Mouse (Mus musculus) hindlimb bud, embryonic 11.5 days (tissue): ENCODE data around the gene Trim65.

ENCODE experiments used
- DNase-seq: peaks from one replicate; pipeline ENCODE4 v3.0.0-alpha.2; 2012; ENCODE audit warnings: low read depth, low spot score; ENCODE audit errors: extremely low spot score

The Trim65 gene

GRCm38 (mm10) chr11:116130488-116131205 is at the start of gene Trim65:
TSS of gene Trim65 (minus strand) at chr11:116131128.
- DNase-seq, result no peak

GRCm38 (mm10) chr11:116178411-116179121 is 47.6 kb upstream of the Trim65 start:
- DNase-seq, result no peak

- DNase-seq, result no peak
These were observed 45.1 kb upstream of the Trim65 start for GRCm38 (mm10) chr11:116176010-116176409.

GRCm38 (mm10) chr11:116174775-116175448 is 44.0 kb upstream of the Trim65 start:
- DNase-seq, result no peak

GRCm38 (mm10) chr11:116171959-116172358 is 41.0 kb upstream of the Trim65 start:
- DNase-seq, result no peak

GRCm38 (mm10) chr11:116170003-116170800 is 39.3 kb upstream of the Trim65 start:
- DNase-seq, result no peak

GRCm38 (mm10) chr11:116169214-116169613 is 38.3 kb upstream of the Trim65 start:
- DNase-seq, result no peak

- DNase-seq, result peak; percentile 90
These were observed 37.0 kb upstream of the Trim65 start, which contains the start of gene Fbf1 for GRCm38 (mm10) chr11:116167884-116168439. TSS of gene Fbf1 (minus strand) at chr11:116168166.

- DNase-seq, result peak; percentile 6
These were observed 36.3 kb upstream of the Trim65 start for GRCm38 (mm10) chr11:116167232-116167631.

- DNase-seq, result no peak
These were observed 32.1 kb upstream of the Trim65 start for GRCm38 (mm10) chr11:116163002-116163401.

GRCm38 (mm10) chr11:116162146-116162545 is 31.2 kb upstream of the Trim65 start:
- no peak for DNase-seq

- no peak for DNase-seq
These were observed 30.4 kb upstream of the Trim65 start for GRCm38 (mm10) chr11:116161312-116161711.

- no peak for DNase-seq
These were observed 20.0 kb upstream of the Trim65 start for GRCm38 (mm10) chr11:116150960-116151359.

- no peak for DNase-seq
These were observed 18.4 kb upstream of the Trim65 start for GRCm38 (mm10) chr11:116149341-116149740.

GRCm38 (mm10) chr11:116148761-116149221 is 17.9 kb upstream of the Trim65 start:
- DNase-seq, result no peak

- DNase-seq, result no peak
These were observed 15.5 kb upstream of the Trim65 start for GRCm38 (mm10) chr11:116146294-116146985.

- DNase-seq, result no peak
These were observed 14.8 kb upstream of the Trim65 start for GRCm38 (mm10) chr11:116145481-116146293.

- no peak for DNase-seq
These were observed 12.5 kb upstream of the Trim65 start for GRCm38 (mm10) chr11:116143468-116143867.
